Mouse (Mus musculus) stomach, embryonic 14.5 days (tissue): ENCODE results near the gene Paip2b. TPM values are rescaled to one million over a fixed set of nuclear protein-coding genes. Genes with fewer than 3 reads are reported as not detected.

Experiments
- ATAC-seq: fragments of 200-750 bp; cut with Nextera tagmentation; 2 replicates; pipeline ENCODE4 v1.8.0; 2017; ENCODE audit warnings: low read depth, moderate TSS enrichment; ENCODE audit not compliant: insufficient number of reproducible peaks, insufficient read depth, low FRiP score
- H3K27ac ChIP-seq: fragments of 300-500 bp; sonication (generic); 2 replicates; pipeline ENCODE4 v1.5.1; 2014; ENCODE audit warnings: mild to moderate bottlenecking, low read length, moderate library complexity, mixed read lengths
- H3K27me3 ChIP-seq: fragments of 300-500 bp; sonication (generic); 2 replicates; pipeline ENCODE4 v1.6.1; 2014; ENCODE audit warnings: low read length, control low read depth, mixed read lengths; ENCODE audit not compliant: control insufficient read depth, insufficient read depth
- H3K36me3 ChIP-seq: fragments of 300-500 bp; sonication (generic); 2 replicates; pipeline ENCODE4 v1.6.1; 2014; ENCODE audit warnings: mild to moderate bottlenecking, control low read depth, low read length, moderate library complexity, mixed read lengths; ENCODE audit not compliant: control insufficient read depth, insufficient read depth
- H3K4me1 ChIP-seq: fragments of 300-500 bp; sonication (generic); 2 replicates; pipeline ENCODE4 v1.6.1; 2014; ENCODE audit warnings: low read length, control low read depth, mixed read lengths; ENCODE audit not compliant: control insufficient read depth, insufficient read depth
- H3K4me2 ChIP-seq: fragments of 300-500 bp; sonication (generic); replicated peaks from 2 replicates; pipeline ENCODE4 v1.6.1; 2014; ENCODE audit warnings: low read depth, low read length, control low read depth
- H3K4me3 ChIP-seq: fragments of 300-500 bp; sonication (generic); 2 replicates; pipeline ENCODE4 v1.5.1; 2014; ENCODE audit warnings: low read depth, low read length, control low read depth
- H3K9ac ChIP-seq: fragments of 300-500 bp; sonication (generic); replicated peaks from 2 replicates; pipeline ENCODE4 v1.6.1; 2014; ENCODE audit warnings: low read depth, mild to moderate bottlenecking, control low read depth, low read length, moderate library complexity, mixed read lengths
- H3K9me3 ChIP-seq: fragments of 300-500 bp; sonication (generic); 2 replicates; pipeline ENCODE4 v1.6.1; 2016; ENCODE audit warnings: low read depth, low read length, control low read depth; ENCODE audit not compliant: control insufficient read depth
- WGBS: fragments of 180-500 bp; shearing (Covaris S2); extraction: QIAGEN DNeasy Blood & Tissue Kit; methylation state at CpG from one replicate; pipeline ENCODE4 v1.1.7; 2014; 5-methylcytosine and 5-hydroxymethylcytosine counted together
- polyA plus RNA-seq: library from polyadenylated mRNA; unstranded; fragments of >200 nt; fragmentation: Nextera tagmentation; extraction: Ambion mirVana; gene quantifications from 2 replicates; pipeline ENCODE4 v1.2.1, GENCODE M21; 2014

The Paip2b gene
- 20.7 and 22.0 TPM in 2 replicates for polyA plus RNA-seq

- under 1% methylated on average over 37 of the region's 37 CpGs for WGBS
- H3K4me2 ChIP-seq: peak within 1 kb of the TSS; percentile 83
- peak within 1 kb of the TSS; percentile 63 for H3K9ac ChIP-seq
- peak within 1 kb of the TSS; percentile 73 for H3K27ac ChIP-seq
- no peaks in the 10 kb centered on the region for H3K9me3 ChIP-seq
- H3K4me3 ChIP-seq: peak within 1 kb of the TSS; percentile 61
- H3K4me1 ChIP-seq: peaks cover 3% of the 10 kb centered on the region; the same call in 1 of the 2 replicates
- peak; percentile 99 for ATAC-seq
- 0 out of 2 replicates have a peak, but pooled peaks cover 7% of the 10 kb centered on the region for H3K36me3 ChIP-seq
- H3K27me3 ChIP-seq: no peaks in the 10 kb centered on the region
Observed at GRCm38 (mm10) chr6:83831606-83832123, at the start of gene Paip2b. Gene Paip2b (minus strand): TSS chr6:83831741.

- ATAC-seq: no peak
- no peak overlapping the region for H3K4me3 ChIP-seq
- no peaks in the 10 kb centered on the region for H3K36me3 ChIP-seq
- H3K27ac ChIP-seq: no peak overlapping the region
- no peak overlapping the region for H3K4me2 ChIP-seq
- 2% methylated on average over 4 of the region's 4 CpGs for WGBS
- H3K9ac ChIP-seq: no peak overlapping the region
- no peaks in the 10 kb centered on the region for H3K4me1 ChIP-seq
- no peaks in the 10 kb centered on the region for H3K27me3 ChIP-seq
- H3K9me3 ChIP-seq: no peaks in the 10 kb centered on the region
Observed at GRCm38 (mm10) chr6:83879815-83880214, 48.3 kb upstream of the Paip2b start.

GRCm38 (mm10) chr6:83867598-83868585 is 36.4 kb upstream of the Paip2b start:
- ATAC-seq: 0 out of 2 replicates have a peak, but pooled peaks have one; percentile 28
- Histone ChIP-seq H3K4me3 (peak overlapping the region; percentile 57), H3K27me3 (no peaks in the 10 kb centered on the region), H3K36me3 (no peaks in the 10 kb centered on the region), H3K9ac (peak overlapping the region; percentile 38; the same call in 1 of the 2 replicates), H3K27ac (no peak overlapping the region), H3K9me3 (no peaks in the 10 kb centered on the region), H3K4me2 (peak overlapping the region; percentile 99), H3K4me1 (no peaks in the 10 kb centered on the region)
- WGBS: 4% methylated on average over 19 of the region's 19 CpGs

GRCm38 (mm10) chr6:83866954-83867597 is 35.5 kb upstream of the Paip2b start, which contains the start of gene Zfp638:
Gene Zfp638 (plus strand): TSS chr6:83867109.
- Histone ChIP-seq H3K27me3 (no peaks in the 10 kb centered on the region), H3K9ac (peak within 1 kb of the TSS; percentile 38; the same call in 1 of the 2 replicates), H3K4me2 (peak within 1 kb of the TSS; percentile 99), H3K36me3 (no peaks in the 10 kb centered on the region), H3K27ac (no peak within 1 kb of the TSS), H3K4me1 (no peaks in the 10 kb centered on the region), H3K4me3 (peak within 1 kb of the TSS; percentile 57), H3K9me3 (no peaks in the 10 kb centered on the region)
- under 1% methylated on average over 50 of the region's 50 CpGs for WGBS
- peak; percentile 97 for ATAC-seq

- Histone ChIP-seq H3K27me3 (no peaks in the 10 kb centered on the region), H3K27ac (no peak overlapping the region), H3K4me1 (no peaks in the 10 kb centered on the region), H3K36me3 (no peaks in the 10 kb centered on the region), H3K4me3 (peak overlapping the region; percentile 57; the same call in 1 of the 2 replicates), H3K9me3 (no peaks in the 10 kb centered on the region), H3K9ac (no peak overlapping the region), H3K4me2 (peak overlapping the region; percentile 99)
- 33% methylated on average over 4 of the region's 4 CpGs for WGBS
- ATAC-seq: no peak
Observed at GRCm38 (mm10) chr6:83866423-83866822, 34.9 kb upstream of the Paip2b start.

- H3K9ac ChIP-seq: no peak overlapping the region
- no peak overlapping the region for H3K4me3 ChIP-seq
- H3K9me3 ChIP-seq: no peaks in the 10 kb centered on the region
- no peaks in the 10 kb centered on the region for H3K36me3 ChIP-seq
- WGBS: 67% methylated on average over 4 of the region's 4 CpGs
- ATAC-seq: no peak
- no peak overlapping the region for H3K27ac ChIP-seq
- no peaks in the 10 kb centered on the region for H3K4me1 ChIP-seq
- H3K27me3 ChIP-seq: no peaks in the 10 kb centered on the region
- no peak overlapping the region for H3K4me2 ChIP-seq
Observed at GRCm38 (mm10) chr6:83863538-83863937, 32.0 kb upstream of the Paip2b start.

- WGBS: 84% methylated on average over 9 of the region's 9 CpGs
- Histone ChIP-seq H3K4me3 (no peak overlapping the region), H3K27me3 (no peaks in the 10 kb centered on the region), H3K9me3 (no peaks in the 10 kb centered on the region), H3K9ac (no peak overlapping the region), H3K36me3 (no peaks in the 10 kb centered on the region), H3K27ac (no peak overlapping the region), H3K4me2 (no peak overlapping the region), H3K4me1 (no peaks in the 10 kb centered on the region)
- no peak for ATAC-seq
Observed at GRCm38 (mm10) chr6:83860033-83860432, 28.5 kb upstream of the Paip2b start.

- Histone ChIP-seq H3K9ac (no peak overlapping the region), H3K36me3 (no peaks in the 10 kb centered on the region), H3K27me3 (no peaks in the 10 kb centered on the region), H3K4me3 (no peak overlapping the region), H3K4me2 (no peak overlapping the region), H3K27ac (no peak overlapping the region), H3K9me3 (no peaks in the 10 kb centered on the region), H3K4me1 (no peaks in the 10 kb centered on the region)
- ATAC-seq: no peak
- 71% methylated on average over 5 of the region's 5 CpGs for WGBS
Observed at GRCm38 (mm10) chr6:83857476-83857875, 25.9 kb upstream of the Paip2b start.
